Mouse (Mus musculus): ENCODE results near the gene Ddx10.
"Not testable (repeated sequence)": the region's sequence is repeated elsewhere in the genome, so short reads cannot be mapped to it uniquely, and the experiment has no call there.

Gene Ddx10

DNA sequence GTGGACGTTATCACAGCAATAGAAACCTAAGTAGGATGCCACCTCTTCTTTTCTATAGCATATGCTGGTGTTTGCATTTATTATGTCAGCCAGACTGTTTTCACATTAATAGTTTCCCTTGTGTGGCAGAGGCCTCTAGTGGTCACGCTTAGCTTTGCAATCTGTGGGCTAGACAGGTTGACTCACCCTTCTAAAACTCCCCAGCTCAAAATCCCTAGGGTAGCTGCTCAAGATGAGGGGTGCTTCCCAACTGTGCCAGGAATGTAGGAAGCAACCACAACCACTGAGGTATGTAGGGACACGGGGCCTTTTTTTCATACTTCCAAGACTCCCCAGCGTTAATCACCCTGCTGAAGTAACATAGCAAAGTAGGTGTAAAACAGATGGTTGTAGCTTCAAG, 103.6 kb downstream of the Ddx10 start:
- peak; percentile 33 for DNase-seq (ENCODE audit: low read depth, low spot score)

DNA sequence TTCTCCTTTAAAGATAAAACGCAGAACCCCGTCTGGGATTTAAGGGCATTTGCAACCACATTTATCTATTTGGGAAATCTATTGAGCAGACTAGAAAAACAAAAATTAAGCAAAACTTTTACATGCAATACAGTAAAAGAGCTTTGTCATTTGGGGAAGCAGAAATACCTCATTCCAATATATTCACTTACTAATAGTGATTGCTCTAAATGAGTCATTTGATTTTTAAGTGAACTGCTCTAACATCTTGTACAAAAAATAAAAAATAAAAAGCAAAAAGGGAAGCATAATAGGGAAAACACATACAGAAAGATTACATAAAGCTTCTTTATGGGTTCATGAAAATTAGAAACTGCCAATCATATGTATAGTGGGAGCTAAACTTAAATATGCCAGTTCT, 104.3 kb downstream of the Ddx10 start:
- DNase-seq (ENCODE audit: low read depth, low spot score), result no peak

DNA sequence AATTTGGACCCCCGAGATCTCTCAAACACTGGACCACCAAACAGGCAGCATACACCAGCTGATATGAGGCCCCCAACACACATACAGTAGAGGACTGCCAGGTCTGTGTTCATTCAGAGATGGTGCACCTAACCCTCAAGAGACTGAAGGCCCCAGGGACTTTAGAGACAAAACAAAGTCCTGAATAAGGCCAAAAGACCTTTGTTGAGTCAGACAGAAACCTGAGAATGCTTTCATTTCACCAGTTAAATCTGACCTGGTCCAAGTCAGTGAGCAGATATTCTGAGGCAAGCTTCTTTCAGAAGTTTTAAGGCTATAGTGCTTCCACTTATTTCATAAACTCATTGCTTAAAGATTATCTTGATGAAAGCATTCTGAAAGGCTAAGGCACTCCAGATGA, 105.4 kb downstream of the Ddx10 start:
- not testable (repeated sequence) for DNase-seq (ENCODE audit: low read depth, low spot score)

DNA sequence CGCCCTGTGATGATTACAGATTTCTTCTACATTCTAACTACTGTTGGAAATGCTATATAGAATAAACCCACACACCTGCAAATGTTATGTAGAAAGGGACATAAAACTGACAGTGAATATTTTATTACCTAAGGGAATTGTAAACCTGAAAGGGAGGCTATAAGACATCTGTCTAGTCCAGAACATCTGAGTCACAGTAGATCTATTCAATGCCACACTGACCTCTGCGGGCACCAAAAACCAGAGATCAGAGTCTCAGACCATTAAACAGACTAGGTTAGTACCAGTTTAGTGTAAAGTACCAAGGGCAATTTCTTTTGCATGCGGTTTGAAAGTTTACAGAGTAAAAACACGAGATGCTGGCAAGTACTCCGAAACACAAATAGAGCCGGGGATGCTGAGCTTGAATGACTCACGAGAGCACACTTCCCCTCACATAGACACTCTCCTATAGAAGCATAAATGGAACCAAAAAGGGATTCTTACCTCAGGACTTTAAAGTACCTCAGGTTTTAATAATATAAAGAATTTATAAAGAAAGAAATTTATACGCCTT, 107.2 kb downstream of the Ddx10 start:
- no peak for DNase-seq (ENCODE audit: low read depth, low spot score)

DNA sequence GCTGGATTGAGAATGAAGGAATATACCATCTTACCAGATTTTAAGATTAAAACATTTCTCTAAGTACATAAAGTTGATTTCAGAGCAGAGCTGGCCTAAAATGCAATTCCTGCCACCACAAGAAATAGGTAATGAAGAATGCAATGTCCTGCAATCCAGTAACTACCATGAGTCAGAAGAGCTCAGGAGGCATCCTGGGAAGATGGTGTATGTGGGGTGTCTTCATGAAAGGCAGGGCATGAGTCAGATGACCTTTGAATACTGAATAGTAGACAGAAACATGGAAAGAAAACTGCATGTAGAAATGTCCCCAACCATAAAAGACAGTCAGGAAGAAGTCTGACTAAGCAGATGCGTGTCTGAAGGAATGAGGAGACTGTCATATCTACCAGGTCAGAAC, 115.0 kb downstream of the Ddx10 start:
- no peak for DNase-seq (ENCODE audit: low read depth, low spot score)

DNA sequence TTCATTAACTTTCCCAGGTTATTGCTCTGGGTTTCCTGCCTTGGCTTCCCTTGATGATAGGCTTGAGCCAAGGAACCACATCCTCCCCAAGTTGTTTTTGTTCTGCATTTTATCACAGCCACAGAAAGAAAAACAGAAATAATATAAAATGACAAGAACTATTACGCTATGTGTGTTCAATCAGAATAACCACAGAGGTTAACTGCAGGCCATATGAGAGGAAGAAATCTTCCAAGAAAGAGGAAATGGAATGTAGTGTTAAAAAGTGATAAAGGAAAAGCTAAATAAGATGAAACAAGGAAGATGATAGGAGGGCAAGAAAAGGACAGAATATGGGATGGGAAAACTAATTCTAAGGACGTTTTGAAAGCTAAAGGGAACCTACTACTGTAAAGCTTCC, 117.4 kb downstream of the Ddx10 start:
- no peak for DNase-seq (ENCODE audit: low read depth, low spot score)

DNA sequence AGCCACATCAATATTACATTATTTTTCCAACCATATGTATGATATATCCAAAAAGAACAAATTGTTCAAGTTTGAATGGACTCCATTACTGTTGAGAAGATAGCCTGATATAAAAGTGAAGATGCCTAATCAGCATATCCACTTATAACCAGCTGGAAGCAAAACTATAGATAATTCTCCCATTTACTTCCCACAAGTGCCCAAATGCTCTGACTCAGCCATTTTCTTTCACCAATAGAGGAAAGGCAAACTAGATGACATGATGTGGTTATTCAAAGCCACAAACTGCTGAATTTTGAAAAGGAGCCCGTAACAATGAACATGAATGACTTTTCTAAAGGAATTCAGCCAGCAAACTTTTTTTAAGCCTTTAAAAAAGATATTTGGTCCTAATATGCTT, 146.8 kb downstream of the Ddx10 start:
- DNase-seq (ENCODE audit: low read depth, low spot score), result no peak

DNA sequence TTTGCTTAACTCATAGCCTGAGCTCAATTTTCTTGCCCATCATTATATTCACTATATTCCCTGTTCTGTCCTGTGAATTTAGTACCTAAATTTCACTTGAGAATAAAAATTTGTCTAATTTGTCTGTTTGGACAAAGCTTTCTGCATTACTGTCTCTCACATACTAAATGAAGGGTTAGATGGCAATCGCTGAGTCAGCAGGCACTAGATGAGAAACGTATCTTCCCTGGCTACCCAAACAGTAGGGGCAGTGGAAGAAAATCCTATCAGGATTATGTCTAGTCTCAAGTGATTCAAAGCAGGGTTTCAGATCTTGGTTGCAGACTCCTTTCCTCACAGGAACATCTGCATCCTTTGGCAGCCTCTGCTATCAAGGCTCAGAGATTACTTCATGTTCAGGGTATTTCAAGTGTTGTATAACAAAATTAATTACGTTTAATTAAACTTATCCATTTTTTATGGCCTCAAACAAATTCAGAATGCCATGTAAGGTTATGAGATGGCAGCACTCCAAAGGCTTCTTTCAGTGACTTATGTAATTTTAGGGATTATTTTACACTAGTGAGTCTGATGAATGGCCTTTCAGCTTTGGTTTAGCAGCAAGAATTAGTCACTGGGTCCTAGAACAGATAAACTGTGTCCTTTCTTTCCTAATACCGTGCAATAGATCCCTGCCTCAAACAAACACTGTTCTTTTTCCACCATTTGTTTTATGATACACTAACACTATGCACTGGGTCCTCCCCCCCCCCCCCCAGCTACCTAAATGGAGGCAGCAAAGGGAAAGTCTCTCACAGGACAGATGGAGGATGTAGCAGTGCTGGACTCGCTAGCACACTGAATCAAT, 152.3 kb downstream of the Ddx10 start:
- DNase-seq (ENCODE audit: low read depth, low spot score), result no peak

DNA sequence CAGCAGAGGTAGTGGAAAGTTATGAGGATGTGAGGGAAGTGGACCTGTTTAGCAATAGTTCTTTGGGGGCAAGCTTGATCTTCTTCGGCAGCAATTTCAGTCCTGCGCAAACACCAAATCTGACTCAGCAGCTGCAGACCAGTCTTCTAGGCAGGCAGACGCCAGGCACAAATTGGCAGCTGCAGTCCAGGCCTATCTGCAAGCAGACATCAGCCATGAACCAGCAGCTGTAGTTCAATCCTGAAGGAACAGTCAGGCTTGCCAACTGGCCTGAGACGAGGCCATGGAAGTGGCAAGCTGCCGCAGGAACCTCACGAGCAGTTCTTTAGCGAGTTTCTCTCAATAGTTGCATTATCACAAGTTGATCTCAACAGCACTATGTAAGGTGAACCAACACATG, 153.3 kb downstream of the Ddx10 start:
- DNase-seq (ENCODE audit: low read depth, low spot score), result no peak

DNA sequence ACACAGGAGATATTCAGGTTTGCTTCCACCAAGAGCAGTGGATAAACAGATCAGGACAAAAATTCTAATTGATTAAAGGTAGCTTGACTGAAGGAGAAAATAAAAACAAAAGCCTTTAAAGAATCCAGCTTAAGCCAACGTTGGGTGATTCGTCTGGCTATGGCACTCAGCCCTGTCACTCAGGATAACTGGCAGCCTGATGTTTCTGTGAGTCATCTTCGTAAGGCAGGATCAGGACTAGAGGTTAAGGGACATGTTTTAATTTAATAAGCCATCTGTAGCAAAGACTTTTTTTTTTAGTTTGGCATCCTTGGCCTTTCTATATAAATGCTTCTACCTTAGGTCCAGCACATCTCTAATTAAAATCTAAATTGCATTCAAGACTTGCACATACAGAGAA, 170.2 kb downstream of the Ddx10 start:
- no peak for DNase-seq (ENCODE audit: low read depth, low spot score)

DNA sequence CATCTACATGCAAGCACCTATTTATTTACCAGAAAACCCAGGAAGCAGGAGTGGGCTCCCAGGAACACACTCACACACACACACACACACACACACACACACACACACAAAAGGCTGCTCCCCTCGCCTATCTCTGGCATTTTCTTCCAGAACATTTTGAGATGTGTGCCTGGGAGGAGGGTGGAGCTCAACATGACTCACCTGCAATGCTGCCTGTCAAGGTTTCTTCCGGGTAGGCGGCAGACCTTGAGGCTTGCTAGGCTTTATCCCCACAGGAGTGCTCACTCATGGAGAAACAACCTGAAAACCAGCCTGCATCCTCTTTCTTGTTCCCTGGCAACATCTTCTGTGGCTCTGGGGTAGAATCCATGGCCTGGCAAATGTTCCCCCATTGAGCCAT, 171.9 kb downstream of the Ddx10 start:
- no peak for DNase-seq (ENCODE audit: low read depth, low spot score)

DNA sequence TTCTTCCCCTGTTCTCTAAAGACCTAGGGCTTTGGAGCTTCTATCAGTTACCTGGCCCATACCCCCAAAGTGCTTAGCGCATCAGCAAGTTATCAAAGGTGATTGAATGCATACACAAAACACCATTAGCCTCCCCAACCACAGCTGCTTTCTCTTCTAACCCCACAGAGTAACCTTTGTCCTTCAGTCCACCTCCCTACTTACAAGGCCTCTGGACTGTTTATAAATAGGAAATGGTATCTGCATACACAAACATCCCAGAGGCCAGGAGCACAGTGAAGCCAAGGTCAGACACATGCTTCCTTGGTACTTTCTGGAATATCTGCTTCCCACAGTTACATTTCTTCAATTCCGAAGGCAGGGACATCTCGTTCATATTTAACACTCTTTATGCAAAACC, 173.4 kb downstream of the Ddx10 start:
- DNase-seq (ENCODE audit: low read depth, low spot score), result no peak

DNA sequence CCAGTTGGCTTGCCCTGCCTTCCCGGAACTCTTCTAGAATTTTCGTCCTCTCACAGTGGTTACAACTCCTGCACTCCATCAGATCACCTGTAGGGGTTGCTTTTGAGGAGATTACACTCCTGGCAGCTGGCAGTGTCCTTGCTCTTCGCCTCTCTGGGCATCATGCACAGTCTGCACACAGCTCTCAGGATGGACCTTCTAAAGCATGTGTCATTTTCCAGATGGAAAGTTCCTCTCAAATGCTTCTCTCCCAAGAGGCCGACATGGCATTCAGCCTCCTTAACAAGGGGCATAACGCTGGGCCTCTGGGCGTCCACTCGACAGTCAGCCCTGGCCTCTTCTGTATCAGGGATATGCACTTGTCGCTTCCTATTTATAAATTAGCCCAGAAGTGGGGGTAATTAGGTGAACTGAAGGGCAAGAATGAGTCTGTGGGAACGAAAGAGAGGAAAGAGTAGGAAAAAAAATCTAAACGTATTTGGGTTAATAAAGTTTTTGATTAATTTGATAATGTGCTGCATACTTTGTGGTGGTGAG, 174.2 kb downstream of the Ddx10 start:
- DNase-seq (ENCODE audit: low read depth, low spot score), result no peak

DNA sequence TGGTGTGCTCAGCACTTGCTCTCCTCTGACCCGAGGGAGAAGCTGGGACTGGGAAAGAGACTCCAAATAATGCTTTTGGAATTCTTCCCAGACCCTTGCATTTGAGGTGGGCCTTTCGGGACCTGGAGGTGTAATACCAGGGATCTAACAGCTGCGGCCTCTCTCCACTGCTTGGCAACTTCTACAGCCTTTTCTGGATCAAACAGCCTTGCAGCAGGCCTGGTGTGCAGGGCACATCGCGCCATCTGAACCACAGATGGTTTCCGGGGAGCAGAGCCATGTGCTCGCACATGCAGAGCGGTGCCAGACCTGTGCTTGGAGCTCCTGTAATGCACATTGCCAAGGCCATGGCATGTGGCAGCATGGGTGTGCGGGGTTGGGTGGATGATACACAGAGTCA, 175.8 kb downstream of the Ddx10 start:
- no peak for DNase-seq (ENCODE audit: low read depth, low spot score)

DNA sequence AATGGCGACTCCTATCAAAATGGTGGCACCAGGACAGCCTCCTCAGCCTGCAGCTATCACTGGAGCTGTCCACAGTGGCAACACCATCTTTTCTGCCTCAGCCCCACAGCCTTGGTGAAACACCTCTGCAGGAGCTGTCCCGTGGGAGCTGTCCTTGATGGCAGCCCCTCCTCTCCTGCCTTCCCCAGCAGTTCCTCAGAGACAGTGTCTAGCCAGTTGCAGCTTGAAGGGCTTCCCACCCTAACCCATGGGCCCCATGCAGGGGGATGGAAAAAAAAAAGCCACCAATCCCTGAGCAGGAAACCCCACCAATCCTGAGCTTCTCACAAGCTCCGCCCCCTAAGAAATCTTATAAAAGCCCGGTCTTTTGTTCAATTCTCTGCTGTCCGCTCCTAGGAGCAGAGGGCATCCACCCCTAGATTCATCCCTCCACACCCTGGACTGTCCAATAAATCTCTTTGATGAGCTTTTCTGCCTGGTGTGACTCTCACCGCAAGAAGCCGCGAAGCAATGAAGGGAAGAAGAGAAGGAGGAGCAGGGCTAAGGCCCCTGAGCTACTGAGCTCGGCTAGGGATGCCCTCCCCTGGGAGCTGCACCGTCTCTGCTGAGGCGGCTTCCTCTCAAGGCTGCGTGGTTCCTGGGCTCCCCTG, 176.9 kb downstream of the Ddx10 start:
- DNase-seq (ENCODE audit: low read depth, low spot score), result peak; percentile 19

DNA sequence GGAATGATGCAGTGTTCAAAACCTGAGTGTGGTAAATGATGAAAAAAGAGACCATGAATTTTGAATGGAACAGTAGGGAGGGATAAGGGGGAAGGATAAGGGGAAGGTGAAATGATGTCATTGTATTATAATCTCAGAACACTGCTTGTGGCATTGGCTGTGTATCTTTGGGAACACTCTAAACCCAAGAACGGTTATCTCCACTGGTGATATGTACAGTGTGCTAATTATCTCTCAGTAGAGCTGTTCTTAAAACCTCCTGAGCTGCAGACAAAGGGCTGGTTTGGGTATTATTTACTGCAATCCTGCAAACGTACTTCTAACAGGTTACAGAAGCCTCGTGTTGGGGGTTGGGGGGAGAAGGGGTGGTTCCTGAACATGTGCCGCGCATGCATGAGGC, 179.7 kb downstream of the Ddx10 start:
- no peak for DNase-seq (ENCODE audit: low read depth, low spot score)

DNA sequence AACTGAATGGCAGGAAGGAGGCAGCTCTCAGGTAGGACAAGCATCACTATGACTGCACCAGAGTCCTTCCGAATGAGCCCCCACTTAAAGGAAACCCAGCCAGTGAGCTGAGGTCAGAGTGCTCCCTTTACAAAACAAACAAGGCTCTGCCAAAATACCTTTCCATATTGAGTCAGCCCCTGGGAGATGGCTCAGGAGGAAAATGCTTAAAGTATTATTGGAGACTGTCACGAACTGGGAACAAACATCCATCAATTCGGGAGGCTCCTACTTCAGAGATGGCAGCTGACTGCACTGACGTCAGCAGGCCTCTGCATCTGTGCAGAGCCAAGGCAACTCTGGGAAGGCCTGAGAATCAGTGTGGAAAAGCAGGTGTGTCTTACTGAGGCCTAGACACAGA, 181.4 kb downstream of the Ddx10 start:
- DNase-seq (ENCODE audit: low read depth, low spot score), result no peak

DNA sequence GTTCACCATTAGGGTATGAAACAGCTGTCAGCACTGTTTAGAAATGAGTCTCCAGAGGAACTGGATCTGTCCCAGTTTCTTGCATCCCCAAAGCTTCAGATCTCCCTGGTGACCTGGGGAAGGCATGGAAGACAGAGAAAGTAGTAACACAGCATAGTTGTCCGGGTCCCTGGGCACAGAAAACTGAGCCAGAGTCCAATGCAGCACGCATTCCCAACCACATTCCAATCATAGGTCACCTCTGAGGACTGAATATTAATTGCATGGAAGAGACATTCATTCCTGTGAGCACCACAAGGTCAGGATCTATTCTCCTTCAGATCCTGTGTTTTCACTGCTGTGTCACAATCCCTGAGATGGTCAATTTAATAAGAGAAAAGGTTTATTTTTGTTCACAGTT, 182.8 kb downstream of the Ddx10 start:
- no peak for DNase-seq (ENCODE audit: low read depth, low spot score)

DNA sequence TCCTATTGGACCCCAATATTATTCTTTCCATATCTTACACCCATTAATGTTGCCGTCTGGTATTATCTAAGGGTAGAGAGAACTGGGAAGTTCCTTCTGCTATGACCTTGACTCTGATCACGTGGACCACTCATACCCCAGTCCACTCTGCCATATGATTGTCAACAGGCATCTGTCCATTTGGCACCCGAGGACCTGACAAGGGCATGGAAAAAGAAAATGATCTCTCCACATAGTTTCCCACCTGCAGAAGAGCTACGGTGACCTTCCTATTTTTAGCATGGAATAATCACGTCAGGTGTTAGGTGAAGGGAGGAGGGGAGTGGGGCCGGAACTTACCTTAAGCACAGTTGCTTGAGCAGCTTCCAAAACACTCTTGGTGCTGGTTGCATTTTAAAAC, 183.3 kb downstream of the Ddx10 start:
- DNase-seq (ENCODE audit: low read depth, low spot score), result no peak

DNA sequence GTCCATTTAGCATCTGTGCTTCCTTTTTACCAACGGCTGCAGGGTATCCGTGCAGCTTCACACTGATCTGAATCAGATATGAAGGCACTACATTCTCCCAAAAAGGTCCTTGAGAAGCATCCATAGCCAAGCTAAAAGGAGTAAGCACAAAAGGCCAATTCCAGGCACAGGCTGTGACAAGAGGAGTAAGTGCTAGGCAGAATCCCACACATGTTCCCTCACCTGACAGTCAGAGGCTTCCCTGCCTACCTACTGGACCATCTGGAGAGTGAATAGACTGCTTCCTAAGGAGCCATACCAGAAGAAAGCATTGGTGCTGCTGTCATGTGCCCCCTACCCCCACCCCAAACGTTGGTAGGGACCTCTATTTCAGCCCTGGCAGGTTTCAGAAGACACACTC, 192.5 kb downstream of the Ddx10 start:
- DNase-seq (ENCODE audit: low read depth, low spot score), result no peak
